Comparison of ENCODE assay signal across 10 mouse cellular contexts in the genomic region with DNA sequence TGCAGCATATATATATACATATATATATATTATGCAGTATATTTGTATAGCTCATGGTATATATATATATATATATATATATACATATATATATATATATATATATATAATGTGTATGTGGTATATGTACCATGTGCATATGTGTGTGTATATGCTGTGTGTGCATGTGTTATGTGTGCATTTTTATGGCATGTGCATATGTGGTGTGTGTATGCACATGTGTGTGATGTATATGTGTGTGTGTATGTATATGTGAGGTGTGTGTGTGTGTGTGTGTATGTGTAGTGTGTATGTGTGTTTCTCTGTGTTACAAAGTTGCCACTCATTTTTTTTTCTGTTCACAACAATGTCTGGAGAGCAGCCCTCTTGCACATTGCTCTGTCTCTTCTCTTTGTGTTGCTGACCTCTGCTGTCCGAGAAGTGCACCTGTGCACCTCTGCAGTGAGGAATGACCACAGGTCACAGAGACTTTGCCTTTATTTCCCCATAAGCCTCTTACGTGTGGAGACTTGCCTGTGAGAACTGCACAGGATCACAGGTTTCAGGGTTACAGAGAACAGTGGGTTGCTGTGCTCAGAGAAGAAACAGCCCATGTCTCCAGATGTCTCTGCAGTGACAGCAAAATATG. TPM values are rescaled to one million over a fixed set of nuclear protein-coding genes. Genes with fewer than 3 reads are reported as not detected.
DNase-seq lines count a peak whose midpoint lies in the region; ATAC-seq and TF ChIP-seq lines count a peak whose summit lies in the region.
"Had no signal": no experiment of that assay in that cellular context is flagged by ENCODE, and none has a peak within 500 bp of the region (broad histone marks: within the 10 kb centered on the region; RNA-seq: fewer than 3 reads in every experiment).

No protein-coding gene starts in this region.

- H3K27me3 ChIP-seq in forebrain, embryonic 11.5 days (ENCODE audit: control insufficient read depth, insufficient read depth, low read length), result no peaks in the 10 kb centered on the region
- H3K27me3 ChIP-seq in forebrain, embryonic 10.5 days (ENCODE audit: poor library complexity, severe bottlenecking), result no peaks in the 10 kb centered on the region
- H3K27me3 ChIP-seq in midbrain, embryonic 14.5 days (ENCODE audit: control insufficient read depth, insufficient read depth, low read length), result no peaks in the 10 kb centered on the region
- no peaks in the 10 kb centered on the region for H3K27me3 ChIP-seq in midbrain, embryonic 10.5 days (ENCODE audit: low read depth, poor library complexity, severe bottlenecking)
- no peaks in the 10 kb centered on the region for H3K27me3 ChIP-seq in stomach, postnatal 0 days (ENCODE audit: control insufficient read depth, insufficient read depth, low read length)

- TF ChIP-seq CTCF in stomach, postnatal 0 days (IDR thresholded peaks at IDR 0.05; ENCODE audit: low read depth), result peak; percentile 71

- 66% methylated on average over 2 of the region's 2 CpGs for WGBS in forebrain, embryonic 11.5 days
- WGBS in forebrain, embryonic 10.5 days, result 66% methylated on average over 2 of the region's 2 CpGs
- 71% methylated on average over 2 of the region's 2 CpGs for WGBS in midbrain, embryonic 14.5 days
- WGBS in midbrain, embryonic 10.5 days, result 68% methylated on average over 2 of the region's 2 CpGs
- 29% methylated on average over 2 of the region's 2 CpGs for WGBS in stomach, postnatal 0 days

- H3K9me3 ChIP-seq in forebrain, embryonic 11.5 days (ENCODE audit: control insufficient read depth, low read length), result no peaks in the 10 kb centered on the region
- H3K9me3 ChIP-seq in forebrain, embryonic 10.5 days, result no peaks in the 10 kb centered on the region
- no peaks in the 10 kb centered on the region for H3K9me3 ChIP-seq in midbrain, embryonic 14.5 days (ENCODE audit: control insufficient read depth, low read length)
- no peaks in the 10 kb centered on the region for H3K9me3 ChIP-seq in midbrain, embryonic 10.5 days (replicated peaks)
- no peaks in the 10 kb centered on the region for H3K9me3 ChIP-seq in stomach, postnatal 0 days (ENCODE audit: control insufficient read depth, low read length)

- no peaks in the 10 kb centered on the region for H3K4me1 ChIP-seq in forebrain, embryonic 11.5 days (replicated peaks; ENCODE audit: control insufficient read depth, insufficient read depth, low read length)
- H3K4me1 ChIP-seq in forebrain, embryonic 10.5 days, result peaks cover 3% of the 10 kb centered on the region; the same call in 1 of the 2 replicates
- H3K4me1 ChIP-seq in midbrain, embryonic 14.5 days (ENCODE audit: control insufficient read depth, insufficient read depth, low read length), result no peaks in the 10 kb centered on the region
- no peaks in the 10 kb centered on the region for H3K4me1 ChIP-seq in midbrain, embryonic 10.5 days
- H3K4me1 ChIP-seq in stomach, postnatal 0 days (replicated peaks; ENCODE audit: control insufficient read depth, insufficient read depth), result no peaks in the 10 kb centered on the region

- no peak overlapping the region for H3K4me2 ChIP-seq in forebrain, embryonic 11.5 days (ENCODE audit: low read depth, low read length, severe bottlenecking)
- no peak overlapping the region for H3K4me2 ChIP-seq in midbrain, embryonic 14.5 days (ENCODE audit: low read length)
- no peak overlapping the region for H3K4me2 ChIP-seq in stomach, postnatal 0 days (replicated peaks; ENCODE audit: low read depth)

- no peak overlapping the region for H3K9ac ChIP-seq in forebrain, embryonic 11.5 days (ENCODE audit: low read length)
- H3K9ac ChIP-seq in midbrain, embryonic 14.5 days (replicated peaks; ENCODE audit: low read length), result no peak overlapping the region
- H3K9ac ChIP-seq in stomach, postnatal 0 days (ENCODE audit: low read length), result no peak overlapping the region

- no peak overlapping the region for H3K4me3 ChIP-seq in forebrain, embryonic 11.5 days (ENCODE audit: low read depth, low read length)
- H3K4me3 ChIP-seq in forebrain, embryonic 10.5 days, result no peak overlapping the region
- no peak overlapping the region for H3K4me3 ChIP-seq in midbrain, embryonic 14.5 days (replicated peaks; ENCODE audit: low read depth, low read length)
- no peak overlapping the region for H3K4me3 ChIP-seq in midbrain, embryonic 10.5 days
- H3K4me3 ChIP-seq in stomach, postnatal 0 days (ENCODE audit: low read depth, low read length), result no peak overlapping the region
- H3K4me3 ChIP-seq: erythroblast, embryonic 14.5 days had no signal

- 0 out of 2 replicates have a peak, but pooled peaks have one; percentile 18 for ATAC-seq in forebrain, embryonic 11.5 days (replicated peaks; ENCODE audit: low FRiP score)
- ATAC-seq in midbrain, embryonic 14.5 days (ENCODE audit: low FRiP score, low TSS enrichment), result no peak
- ATAC-seq in stomach, postnatal 0 days (ENCODE audit: low FRiP score, low TSS enrichment), result no peak

- no peaks in the 10 kb centered on the region for H3K36me3 ChIP-seq in forebrain, embryonic 11.5 days (ENCODE audit: control insufficient read depth, insufficient read depth, low read length)
- no peaks in the 10 kb centered on the region for H3K36me3 ChIP-seq in forebrain, embryonic 10.5 days (replicated peaks)
- H3K36me3 ChIP-seq in midbrain, embryonic 14.5 days (ENCODE audit: control insufficient read depth, insufficient read depth, low read length), result no peaks in the 10 kb centered on the region
- no peaks in the 10 kb centered on the region for H3K36me3 ChIP-seq in midbrain, embryonic 10.5 days
- H3K36me3 ChIP-seq in stomach, postnatal 0 days (ENCODE audit: control insufficient read depth, insufficient read depth, low read length), result no peaks in the 10 kb centered on the region

- no peak for TF ChIP-seq EP300 in stomach, postnatal 0 days (optimal IDR thresholded peaks at IDR 0.05)

- no peak for DNase-seq in forebrain, embryonic 11.5 days (ENCODE audit: low spot score)
- no peak for DNase-seq in forebrain, embryonic 10.5 days (ENCODE audit: extremely low spot score, low spot score)
- DNase-seq in midbrain, embryonic 14.5 days, result peak; percentile 13
- no peak for DNase-seq in midbrain, embryonic 10.5 days (ENCODE audit: low spot score)
- DNase-seq in kidney, postnatal 36 days, result peak; percentile 7 to 25
- DNase-seq in stomach, postnatal 0 days (ENCODE audit: low spot score), result peak; percentile 33
- no peak for DNase-seq in B cell, adult 2 months
- no peak for DNase-seq in frontal cortex, postnatal 14 days (ENCODE audit: low spot score in 2 of 2)
- DNase-seq: right cerebral cortex, postnatal 4 days had no signal

- no peak overlapping the region for H3K27ac ChIP-seq in forebrain, embryonic 11.5 days (ENCODE audit: low read depth, low read length)
- H3K27ac ChIP-seq in forebrain, embryonic 10.5 days, result no peak overlapping the region
- H3K27ac ChIP-seq in midbrain, embryonic 14.5 days (replicated peaks; ENCODE audit: low read depth, low read length), result no peak overlapping the region
- no peak overlapping the region for H3K27ac ChIP-seq in midbrain, embryonic 10.5 days (replicated peaks)
- no peak overlapping the region for H3K27ac ChIP-seq in stomach, postnatal 0 days (replicated peaks)

RNA-seq across cellular contexts. Expression of a gene that starts 23.3 kb away (rescaled TPM):
- not detected in 2 replicates for polyA plus RNA-seq in forebrain, embryonic 11.5 days (2014; fragmentation: Nextera tagmentation; extraction: Ambion mirVana)
- polyA plus RNA-seq in forebrain, embryonic 10.5 days (2016; fragmentation: Nextera tagmentation; extraction: Ambion mirVana), result not detected in 2 replicates
- not detected in 2 replicates for polyA plus RNA-seq in midbrain, embryonic 14.5 days (2014; fragmentation: Nextera tagmentation; extraction: Ambion mirVana)
- polyA plus RNA-seq in midbrain, embryonic 10.5 days (2016; fragmentation: Nextera tagmentation; extraction: Ambion mirVana), result not detected in 2 replicates
- not detected in 2 replicates for polyA plus RNA-seq in stomach, postnatal 0 days (2015; fragmentation: Nextera tagmentation; extraction: Ambion mirVana)
- polyA plus RNA-seq: erythroblast, embryonic 14.5 days had no signal

Comparison
In these comparisons a context has a peak if more than half of its experiments do, and no peak if none do; other contexts are left out.
1. DNase-seq: peak in midbrain, embryonic 14.5 days (single experiment), kidney, postnatal 36 days (2 of 2) and stomach, postnatal 0 days (single experiment); none in forebrain, embryonic 11.5 days (single experiment), forebrain, embryonic 10.5 days (single experiment), midbrain, embryonic 10.5 days (single experiment), B cell, adult 2 months (0 of 2) and frontal cortex, postnatal 14 days (0 of 2).